Mouse (Mus musculus): ENCODE results near the gene Snrpc. TPM values are rescaled to one million over a fixed set of nuclear protein-coding genes. Genes with fewer than 3 reads are reported as not detected.
"Not testable (repeated sequence)": the region's sequence is repeated elsewhere in the genome, so short reads cannot be mapped to it uniquely, and the experiment has no call there.

Snrpc gene
- 216 and 230 TPM in 2 replicates for polyA plus RNA-seq (2015; fragmentation: Nextera tagmentation; extraction: Ambion mirVana)

GRCm38 (mm10) chr17:27837850-27838249, at the start of gene Snrpc:
Gene Snrpc, plus strand, starts transcription at chr17:27838150.
- H3K9ac ChIP-seq, result 0 out of 2 replicates have a peak within 1 kb of the TSS, but pooled peaks have one; percentile 52
- peaks cover 17% of the 10 kb centered on the region; the same call in 1 of the 2 replicates for H3K27me3 ChIP-seq
- H3K27ac ChIP-seq (replicated peaks), result peak within 1 kb of the TSS; percentile 74; the same call in 1 of the 2 replicates
- ATAC-seq (ENCODE audit: low FRiP score, low read depth); H3K36me3 ChIP-seq; H3K9me3 ChIP-seq; H3K4me3 ChIP-seq: not testable (repeated sequence)
- H3K4me2 ChIP-seq, result peak within 1 kb of the TSS; percentile 65; the same call in 1 of the 2 replicates
- 76% methylated on average over 4 of the region's 4 CpGs for WGBS
- H3K4me1 ChIP-seq (replicated peaks), result peaks cover 10% of the 10 kb centered on the region

GRCm38 (mm10) chr17:27788456-27789172, 49.3 kb upstream of the Snrpc start:
- Histone ChIP-seq H3K27me3 (no peaks in the 10 kb centered on the region), H3K27ac (replicated peaks) (no peak overlapping the region), H3K9me3 (no peaks in the 10 kb centered on the region), H3K4me2 (no peak overlapping the region), H3K4me3 (no peak overlapping the region), H3K9ac (no peak overlapping the region), H3K36me3 (peaks cover 17% of the 10 kb centered on the region), H3K4me1 (replicated peaks) (peaks cover 10% of the 10 kb centered on the region; the same call in 1 of the 2 replicates)
- 92% methylated on average over 6 of the region's 6 CpGs for WGBS
- ATAC-seq (ENCODE audit: low FRiP score, low read depth), result no peak

DNA sequence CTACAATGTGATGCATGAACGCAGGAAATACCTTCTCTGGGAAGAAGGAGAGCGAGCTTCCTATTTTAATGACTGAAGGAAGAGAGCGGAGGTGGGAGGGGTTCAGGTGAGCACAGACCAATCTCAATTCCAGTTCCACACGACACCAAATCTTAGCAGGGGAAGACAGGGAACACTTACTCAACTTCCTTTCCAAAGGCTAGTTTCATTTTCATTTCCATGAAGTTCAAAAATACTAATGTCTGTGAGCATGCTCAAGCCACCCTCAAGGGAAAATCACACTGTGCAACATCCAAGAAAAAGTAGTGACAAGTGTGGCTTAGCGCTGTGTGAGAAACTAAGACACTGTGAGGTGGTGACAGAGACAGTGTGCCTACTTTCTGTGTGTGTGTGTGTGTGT, 47.9 kb upstream of the Snrpc start:
- 90% methylated on average over 5 of the region's 5 CpGs for WGBS
- Histone ChIP-seq H3K27me3 (no peaks in the 10 kb centered on the region), H3K36me3 (peaks cover 13% of the 10 kb centered on the region; the same call in 1 of the 2 replicates), H3K9me3 (no peaks in the 10 kb centered on the region), H3K27ac (replicated peaks) (no peak overlapping the region), H3K4me1 (replicated peaks) (peaks cover 10% of the 10 kb centered on the region; the same call in 1 of the 2 replicates), H3K4me3 (no peak overlapping the region), H3K4me2 (no peak overlapping the region), H3K9ac (no peak overlapping the region)
- ATAC-seq (ENCODE audit: low FRiP score, low read depth), result no peak

GRCm38 (mm10) chr17:27790976-27791375, 47.0 kb upstream of the Snrpc start:
- WGBS, result 87% methylated on average over 2 of the region's 2 CpGs

DNA sequence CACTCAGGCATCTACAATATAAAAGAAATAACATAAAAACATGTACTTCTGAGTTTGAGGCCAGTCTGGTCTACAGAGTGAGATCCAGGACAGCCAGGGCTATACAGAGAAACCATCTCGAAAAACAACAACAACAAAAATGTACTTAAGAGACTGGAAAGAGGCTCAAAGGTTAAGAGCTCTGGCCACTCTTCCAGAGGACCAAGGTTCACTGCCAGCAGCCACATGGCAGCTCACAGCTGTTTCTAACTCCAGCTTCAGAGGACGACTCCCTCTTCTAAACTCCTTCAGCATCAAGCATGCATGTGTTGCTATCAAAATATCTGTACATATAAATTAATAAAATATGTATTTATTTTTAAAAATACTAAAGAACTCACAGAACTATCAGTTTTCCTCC, 46.4 kb upstream of the Snrpc start:
- Histone ChIP-seq H3K27me3 (no peaks in the 10 kb centered on the region), H3K4me1 (replicated peaks) (peaks cover 15% of the 10 kb centered on the region), H3K27ac (replicated peaks) (no peak overlapping the region), H3K4me3 (no peak overlapping the region), H3K36me3 (0 out of 2 replicates have a peak, but pooled peaks cover 6% of the 10 kb centered on the region), H3K9ac (no peak overlapping the region), H3K4me2 (no peak overlapping the region), H3K9me3 (no peaks in the 10 kb centered on the region)
- no peak for ATAC-seq (ENCODE audit: low FRiP score, low read depth)
- 97% methylated on average over 2 of the region's 2 CpGs for WGBS

More at GRCm38 (mm10) chr17:27790976-27791375, 47.0 kb upstream of the Snrpc start:
- Histone ChIP-seq H3K27ac (replicated peaks) (no peak overlapping the region), H3K36me3 (0 out of 2 replicates have a peak, but pooled peaks cover 6% of the 10 kb centered on the region), H3K4me1 (replicated peaks) (peaks cover 10% of the 10 kb centered on the region; the same call in 1 of the 2 replicates), H3K4me2 (no peak overlapping the region), H3K27me3 (no peaks in the 10 kb centered on the region), H3K9me3 (no peaks in the 10 kb centered on the region), H3K9ac (no peak overlapping the region), H3K4me3 (no peak overlapping the region)
- ATAC-seq (ENCODE audit: low FRiP score, low read depth), result no peak

DNA sequence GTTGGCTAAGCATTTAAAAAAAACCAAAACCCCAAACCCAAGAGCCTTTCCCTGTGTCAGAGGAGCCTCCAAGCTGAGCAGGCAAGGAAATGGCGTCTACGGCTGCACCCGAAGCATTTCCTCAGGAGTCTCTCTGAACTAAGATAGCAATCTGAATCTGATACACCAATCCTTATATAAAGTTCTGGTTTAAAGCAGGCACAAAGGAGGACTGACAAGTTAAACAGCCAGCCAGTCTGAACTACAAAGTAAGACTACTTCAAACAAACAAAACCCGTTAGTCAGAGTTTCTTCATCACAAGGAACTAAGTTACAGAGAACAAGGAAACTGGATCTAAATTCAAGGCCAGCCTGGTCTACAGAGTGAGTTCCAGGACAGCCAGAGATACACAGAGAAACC, 45.4 kb upstream of the Snrpc start:
- WGBS, result 91% methylated on average over 4 of the region's 4 CpGs
- Histone ChIP-seq H3K27me3 (no peaks in the 10 kb centered on the region), H3K36me3 (0 out of 2 replicates have a peak, but pooled peaks cover 6% of the 10 kb centered on the region), H3K4me2 (no peak overlapping the region), H3K27ac (replicated peaks) (no peak overlapping the region), H3K4me3 (no peak overlapping the region), H3K9me3 (no peaks in the 10 kb centered on the region), H3K9ac (no peak overlapping the region), H3K4me1 (replicated peaks) (peaks cover 25% of the 10 kb centered on the region)
- ATAC-seq (ENCODE audit: low FRiP score, low read depth), result no peak

DNA sequence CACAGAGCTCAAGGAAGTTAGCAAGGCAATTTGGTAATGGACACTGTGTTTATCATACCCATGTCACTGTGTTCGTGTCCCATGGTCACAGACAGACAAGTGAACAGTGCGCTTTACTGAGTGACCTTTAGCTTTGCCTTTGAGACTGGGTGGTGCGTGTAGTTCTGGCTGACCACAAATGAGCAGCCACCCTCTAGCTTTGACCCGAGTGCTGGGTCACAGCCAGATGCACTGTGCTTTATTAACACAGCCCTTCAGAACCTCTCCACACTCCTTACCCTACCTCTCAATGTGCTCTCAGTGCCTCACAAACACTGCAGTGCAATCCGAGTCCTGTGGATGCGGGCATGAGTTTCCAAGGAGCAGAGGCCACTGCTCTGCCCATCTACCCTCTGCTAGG, 44.8 kb upstream of the Snrpc start:
- Histone ChIP-seq H3K4me2 (no peak overlapping the region), H3K27me3 (no peaks in the 10 kb centered on the region), H3K9me3 (no peaks in the 10 kb centered on the region), H3K27ac (replicated peaks) (no peak overlapping the region), H3K4me3 (no peak overlapping the region), H3K36me3 (0 out of 2 replicates have a peak, but pooled peaks cover 6% of the 10 kb centered on the region), H3K9ac (no peak overlapping the region), H3K4me1 (replicated peaks) (peaks cover 31% of the 10 kb centered on the region)
- 88% methylated on average over 6 of the region's 6 CpGs for WGBS
- no peak for ATAC-seq (ENCODE audit: low FRiP score, low read depth)

DNA sequence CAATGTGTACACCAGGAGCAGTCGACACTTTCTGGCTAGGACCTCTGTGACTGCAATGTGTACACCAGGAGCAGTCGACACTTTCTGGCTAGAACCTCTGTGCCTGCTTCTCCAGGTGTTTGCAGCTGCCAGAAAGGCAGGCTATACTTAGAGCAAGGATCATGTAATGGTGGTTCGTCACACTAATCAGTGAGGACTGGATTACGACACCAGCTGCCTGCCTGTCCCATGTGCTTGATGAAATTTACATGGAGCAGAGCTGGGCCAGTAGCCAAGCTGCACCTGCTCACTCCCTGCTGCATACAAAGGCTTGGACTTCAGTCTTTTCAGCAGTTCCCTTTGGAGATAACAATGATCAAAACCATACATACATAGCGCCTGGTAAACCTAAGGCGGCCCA, 41.2 kb upstream of the Snrpc start:
- H3K27me3 ChIP-seq, result no peaks in the 10 kb centered on the region
- peak; percentile 73 for ATAC-seq (ENCODE audit: low FRiP score, low read depth)
- H3K27ac ChIP-seq (replicated peaks), result peak overlapping the region; percentile 78
- 28% methylated on average over 6 of the region's 6 CpGs for WGBS
- H3K9ac ChIP-seq, result no peak overlapping the region
- no peak overlapping the region for H3K4me3 ChIP-seq
- H3K9me3 ChIP-seq, result no peaks in the 10 kb centered on the region
- peaks cover 34% of the 10 kb centered on the region for H3K4me1 ChIP-seq (replicated peaks)
- peak overlapping the region; percentile 37 for H3K4me2 ChIP-seq
- H3K36me3 ChIP-seq, result 0 out of 2 replicates have a peak, but pooled peaks cover 6% of the 10 kb centered on the region

DNA sequence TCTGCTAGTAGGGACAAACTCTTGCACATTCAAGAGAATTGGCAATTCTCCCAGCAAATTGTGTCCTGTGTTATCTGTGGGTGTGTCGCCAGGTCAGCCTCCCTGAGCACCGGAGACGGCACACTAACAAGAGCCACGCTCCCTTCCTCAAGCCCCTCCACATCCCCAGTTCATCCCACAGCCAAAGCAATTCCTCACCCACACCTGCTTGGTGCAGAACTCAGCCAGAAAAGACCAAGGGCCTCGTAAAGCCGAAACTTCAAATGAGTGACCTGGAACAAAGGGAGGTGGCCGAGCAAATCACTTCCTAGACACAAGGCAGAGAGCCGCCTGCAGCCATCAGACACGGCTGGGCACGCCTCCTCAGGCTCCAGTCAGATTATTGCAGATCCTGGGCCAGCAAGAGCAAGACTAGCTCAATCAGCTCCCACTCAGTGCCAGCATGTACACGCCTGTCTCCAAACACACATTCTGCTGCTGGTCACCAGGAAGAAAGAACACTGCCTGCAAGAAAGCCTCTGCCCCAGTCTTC, 40.5 kb upstream of the Snrpc start:
- H3K4me3 ChIP-seq, result 0 out of 2 replicates have a peak overlapping the region, but pooled peaks have one; percentile 3
- 16% methylated on average over 11 of the region's 11 CpGs for WGBS

GRCm38 (mm10) chr17:27799771-27800584, 38.0 kb upstream of the Snrpc start:
- Histone ChIP-seq H3K4me2 (no peak overlapping the region), H3K4me1 (replicated peaks) (peaks cover 31% of the 10 kb centered on the region), H3K27ac (replicated peaks) (peak overlapping the region; percentile 27), H3K36me3 (no peaks in the 10 kb centered on the region), H3K9me3 (no peaks in the 10 kb centered on the region), H3K9ac (no peak overlapping the region), H3K27me3 (no peaks in the 10 kb centered on the region), H3K4me3 (no peak overlapping the region)
- WGBS, result 57% methylated on average over 16 of the region's 16 CpGs
- ATAC-seq (ENCODE audit: low FRiP score, low read depth), result no peak

More for the DNA sequence above, 40.5 kb upstream of the Snrpc start:
- Histone ChIP-seq H3K36me3 (0 out of 2 replicates have a peak, but pooled peaks cover 6% of the 10 kb centered on the region), H3K4me2 (peak overlapping the region; percentile 37), H3K27ac (replicated peaks) (peak overlapping the region; percentile 78), H3K4me1 (replicated peaks) (peaks cover 34% of the 10 kb centered on the region), H3K9me3 (no peaks in the 10 kb centered on the region), H3K9ac (0 out of 2 replicates have a peak overlapping the region, but pooled peaks have one; percentile 18), H3K27me3 (no peaks in the 10 kb centered on the region)
- ATAC-seq (ENCODE audit: low FRiP score, low read depth), result peak; percentile 63; the same call in 1 of the 2 replicates

DNA sequence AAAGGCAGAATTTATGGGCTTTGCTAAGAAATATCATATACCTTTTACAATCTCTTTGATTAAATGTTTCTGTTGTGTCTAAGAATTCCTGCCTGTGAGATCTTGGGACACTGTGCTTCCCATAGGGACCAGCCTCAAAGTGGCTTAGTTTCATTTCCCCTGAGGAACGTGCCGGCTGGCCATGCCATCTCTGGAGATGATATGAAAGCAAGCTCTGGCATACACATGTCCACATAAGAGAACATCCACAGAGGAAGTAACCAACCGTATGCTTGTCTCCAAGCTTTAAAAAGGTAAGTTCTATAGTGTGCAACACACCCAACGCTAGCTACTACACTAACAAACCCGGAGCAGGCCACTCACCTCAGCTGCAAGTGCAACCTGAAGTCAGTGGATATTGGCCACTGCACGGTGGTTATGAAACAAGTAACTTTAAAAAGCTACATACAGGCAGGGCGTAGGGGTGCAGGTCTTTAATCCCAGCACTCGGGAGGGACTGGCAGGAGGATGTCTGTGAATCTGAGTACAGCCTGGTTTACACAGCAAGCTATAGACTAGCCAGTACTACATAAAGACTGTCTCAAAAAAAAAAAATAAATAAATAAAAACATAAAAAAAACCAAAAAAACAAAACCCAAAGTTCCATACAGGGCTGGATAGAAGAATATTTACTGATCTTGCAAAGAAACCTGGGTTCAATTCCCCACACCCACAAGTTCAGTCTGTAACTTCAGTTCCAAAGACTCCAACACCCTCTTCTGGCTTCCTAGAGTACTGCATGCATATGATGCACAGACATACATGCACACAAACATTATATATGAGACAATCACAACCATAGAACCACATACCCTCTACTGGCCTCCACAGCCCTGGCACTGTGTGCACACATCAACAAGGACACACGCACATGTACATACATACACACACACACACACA, 37.0 kb upstream of the Snrpc start:
- H3K4me3 ChIP-seq, result no peak overlapping the region
- no peak overlapping the region for H3K9ac ChIP-seq
- H3K4me2 ChIP-seq, result no peak overlapping the region
- WGBS, result 84% methylated on average over 9 of the region's 9 CpGs
- H3K4me1 ChIP-seq (replicated peaks), result peaks cover 31% of the 10 kb centered on the region
- no peak for ATAC-seq (ENCODE audit: low FRiP score, low read depth)
- H3K9me3 ChIP-seq, result no peaks in the 10 kb centered on the region
- H3K27me3 ChIP-seq, result no peaks in the 10 kb centered on the region
- H3K27ac ChIP-seq (replicated peaks), result no peak overlapping the region
- H3K36me3 ChIP-seq, result no peaks in the 10 kb centered on the region

Measured in hindbrain, embryonic 15.5 days (tissue).